Mouse (Mus musculus): ENCODE measurements around the gene Ccdc162.

GRCm38 (mm10) chr10:41731932-41732331, 15.5 kb upstream of the Ccdc162 start:
- TF ChIP-seq CTCF (IDR thresholded peaks at IDR 0.05) (no peak), EP300 (IDR thresholded peaks at IDR 0.05) (no peak)

Measured in lung, postnatal 0 days (tissue).